Mouse (Mus musculus): ENCODE measurements at regions not wholly inside any gene's neighbourhood (a gene's known extent, or its start where the extent isn't known, plus 50 kb on each side); places are given as distances from the start of the nearest gene placed in this dataset.

- TF ChIP-seq CTCF (IDR thresholded peaks at IDR 0.05; ENCODE audit: borderline replicate concordance, insufficient read depth, low read depth, low read length) (no peak), POLR2A (IDR thresholded peaks at IDR 0.05; ENCODE audit: borderline replicate concordance, insufficient read depth, low read length) (no peak)
These were observed 344.5 kb upstream of the Fam19a5 start for GRCm38 (mm10) chr15:87199641-87200040.

Data from cerebellum, adult 2 months (tissue).